Mouse (Mus musculus): ENCODE measurements around the gene Gm17334. TPM values are rescaled to one million over a fixed set of nuclear protein-coding genes. Genes with fewer than 3 reads are reported as not detected.

Gm17334 gene
- polyA plus RNA-seq, 1 experiment from 2014 or later = not detected

- Histone ChIP-seq H3K4me1 (replicated peaks) (no peaks in the 10 kb centered on the region), H3K4me2 (no peak overlapping the region), H3K36me3 (no peaks in the 10 kb centered on the region), H3K27ac (0 out of 2 replicates have a peak overlapping the region, but pooled peaks have one; percentile 35), H3K9ac (no peak overlapping the region), H3K9me3 (replicated peaks) (no peaks in the 10 kb centered on the region), H3K27me3 (no peaks in the 10 kb centered on the region), H3K4me3 (no peak overlapping the region)
- peak; percentile 58 for ATAC-seq (replicated peaks; ENCODE audit: insufficient number of reproducible peaks, insufficient read depth, low FRiP score, low read depth)
- 44% methylated on average over 14 of the region's 14 CpGs for WGBS
Observed at GRCm38 (mm10) chr11:53736771-53737572, 36.0 kb downstream of the Gm17334 start.

- peak overlapping the region; percentile 59 for H3K4me2 ChIP-seq
- H3K27me3 ChIP-seq = no peaks in the 10 kb centered on the region
- no peak overlapping the region for H3K9ac ChIP-seq
- H3K36me3 ChIP-seq = no peaks in the 10 kb centered on the region
- H3K9me3 ChIP-seq (replicated peaks) = no peaks in the 10 kb centered on the region
- no peaks in the 10 kb centered on the region for H3K4me1 ChIP-seq (replicated peaks)
- ATAC-seq (replicated peaks; ENCODE audit: insufficient number of reproducible peaks, insufficient read depth, low FRiP score, low read depth) = 0 out of 2 replicates have a peak, but pooled peaks have one; percentile 50
- H3K27ac ChIP-seq = no peak overlapping the region
- 30% methylated on average over 17 of the region's 17 CpGs for WGBS
- H3K4me3 ChIP-seq = peak overlapping the region; percentile 30; the same call in 1 of the 2 replicates
Observed at GRCm38 (mm10) chr11:53735682-53736245, 37.2 kb downstream of the Gm17334 start.

GRCm38 (mm10) chr11:53734970-53735681, 37.9 kb downstream of the Gm17334 start:
- Histone ChIP-seq H3K9ac (no peak overlapping the region), H3K36me3 (no peaks in the 10 kb centered on the region), H3K27ac (no peak overlapping the region), H3K4me3 (no peak overlapping the region), H3K9me3 (replicated peaks) (no peaks in the 10 kb centered on the region), H3K4me1 (replicated peaks) (no peaks in the 10 kb centered on the region), H3K27me3 (no peaks in the 10 kb centered on the region), H3K4me2 (peak overlapping the region; percentile 59; the same call in 1 of the 2 replicates)
- ATAC-seq (replicated peaks; ENCODE audit: insufficient number of reproducible peaks, insufficient read depth, low FRiP score, low read depth) = no peak
- WGBS = 66% methylated on average over 18 of the region's 18 CpGs

- H3K36me3 ChIP-seq = no peaks in the 10 kb centered on the region
- H3K27me3 ChIP-seq = no peaks in the 10 kb centered on the region
- H3K9ac ChIP-seq = no peak overlapping the region
- H3K27ac ChIP-seq = no peak overlapping the region
- no peak overlapping the region for H3K4me3 ChIP-seq
- no peaks in the 10 kb centered on the region for H3K9me3 ChIP-seq (replicated peaks)
- H3K4me1 ChIP-seq (replicated peaks) = no peaks in the 10 kb centered on the region
- H3K4me2 ChIP-seq = no peak overlapping the region
- no peak for ATAC-seq (replicated peaks; ENCODE audit: insufficient number of reproducible peaks, insufficient read depth, low FRiP score, low read depth)
- 72% methylated on average over 2 of the region's 2 CpGs for WGBS
Observed at GRCm38 (mm10) chr11:53734431-53734830, 38.6 kb downstream of the Gm17334 start.

- Histone ChIP-seq H3K9me3 (replicated peaks) (no peaks in the 10 kb centered on the region), H3K9ac (no peak overlapping the region), H3K4me1 (replicated peaks) (no peaks in the 10 kb centered on the region), H3K4me2 (no peak overlapping the region), H3K36me3 (no peaks in the 10 kb centered on the region), H3K4me3 (no peak overlapping the region), H3K27me3 (no peaks in the 10 kb centered on the region), H3K27ac (no peak overlapping the region)
- no peak for ATAC-seq (replicated peaks; ENCODE audit: insufficient number of reproducible peaks, insufficient read depth, low FRiP score, low read depth)
- 83% methylated on average over 7 of the region's 7 CpGs for WGBS
Observed at GRCm38 (mm10) chr11:53733824-53734223, 39.2 kb downstream of the Gm17334 start.

- H3K4me2 ChIP-seq = no peak overlapping the region
- no peaks in the 10 kb centered on the region for H3K9me3 ChIP-seq (replicated peaks)
- no peak overlapping the region for H3K27ac ChIP-seq
- H3K4me3 ChIP-seq = no peak overlapping the region
- no peak overlapping the region for H3K9ac ChIP-seq
- no peaks in the 10 kb centered on the region for H3K27me3 ChIP-seq
- 80% methylated on average over 8 of the region's 8 CpGs for WGBS
- ATAC-seq (replicated peaks; ENCODE audit: insufficient number of reproducible peaks, insufficient read depth, low FRiP score, low read depth) = no peak
- no peaks in the 10 kb centered on the region for H3K36me3 ChIP-seq
- no peaks in the 10 kb centered on the region for H3K4me1 ChIP-seq (replicated peaks)
Observed at GRCm38 (mm10) chr11:53732244-53732643, 40.7 kb downstream of the Gm17334 start.

GRCm38 (mm10) chr11:53731457-53731856, 41.5 kb downstream of the Gm17334 start:
- H3K9me3 ChIP-seq (replicated peaks) = no peaks in the 10 kb centered on the region
- no peak for ATAC-seq (replicated peaks; ENCODE audit: insufficient number of reproducible peaks, insufficient read depth, low FRiP score, low read depth)
- 92% methylated on average over 7 of the region's 7 CpGs for WGBS

More at GRCm38 (mm10) chr11:53731457-53731856, 41.5 kb downstream of the Gm17334 start:
- no peak overlapping the region for H3K9ac ChIP-seq
- H3K4me2 ChIP-seq = no peak overlapping the region
- no peaks in the 10 kb centered on the region for H3K36me3 ChIP-seq
- H3K4me1 ChIP-seq (replicated peaks) = no peaks in the 10 kb centered on the region
- H3K27ac ChIP-seq = no peak overlapping the region
- no peak overlapping the region for H3K4me3 ChIP-seq
- no peaks in the 10 kb centered on the region for H3K27me3 ChIP-seq

Small RNA genes lying within 50 kb of the gene (microRNA-seq; reads per million reads assigned to microRNA genes)
- not detected for gene Mir7671

Other genes starting within 250 kb of the Gm17334 start
- gene Kif3a, start 205.8 kb downstream of the Gm17334 start, polyA plus RNA-seq (2015; fragmentation: Nextera tagmentation; extraction: Ambion mirVana) = 43.5 and 43.6 TPM in 2 replicates
- 0.33 and 0.82 TPM in 2 replicates for gene Il4, start 154.5 kb downstream of the Gm17334 start, polyA plus RNA-seq (2015; fragmentation: Nextera tagmentation; extraction: Ambion mirVana)
- gene Il13, start 138.5 kb downstream of the Gm17334 start, polyA plus RNA-seq (2015; fragmentation: Nextera tagmentation; extraction: Ambion mirVana) = not detected in 2 replicates
- gene Rad50, start 65.9 kb downstream of the Gm17334 start, polyA plus RNA-seq (2015; fragmentation: Nextera tagmentation; extraction: Ambion mirVana) = 17.3 and 19.5 TPM in 2 replicates
- not detected in 2 replicates for gene Il5, start 52.4 kb downstream of the Gm17334 start, polyA plus RNA-seq (2015; fragmentation: Nextera tagmentation; extraction: Ambion mirVana)
- gene Irf1, start 3.2 kb downstream of the Gm17334 start, polyA plus RNA-seq (2015; fragmentation: Nextera tagmentation; extraction: Ambion mirVana) = 10.2 and 24.9 TPM in 2 replicates
- 0.74 and 2.5 TPM in 2 replicates for gene Gm12216, start 86.1 kb upstream of the Gm17334 start, polyA plus RNA-seq (2015; fragmentation: Nextera tagmentation; extraction: Ambion mirVana)
- gene Slc22a5, start 118.5 kb upstream of the Gm17334 start, polyA plus RNA-seq (2015; fragmentation: Nextera tagmentation; extraction: Ambion mirVana) = 7.3 and 8.9 TPM in 2 replicates
- gene Slc22a21, start 207.1 kb upstream of the Gm17334 start, polyA plus RNA-seq (2015; fragmentation: Nextera tagmentation; extraction: Ambion mirVana) = 1.8 and 2.6 TPM in 2 replicates